Mouse (Mus musculus): ENCODE data around the gene Nagpa.
"Not testable (repeated sequence)": the region's sequence is repeated elsewhere in the genome, so short reads cannot be mapped to it uniquely, and the experiment has no call there.

Gene Nagpa

DNA sequence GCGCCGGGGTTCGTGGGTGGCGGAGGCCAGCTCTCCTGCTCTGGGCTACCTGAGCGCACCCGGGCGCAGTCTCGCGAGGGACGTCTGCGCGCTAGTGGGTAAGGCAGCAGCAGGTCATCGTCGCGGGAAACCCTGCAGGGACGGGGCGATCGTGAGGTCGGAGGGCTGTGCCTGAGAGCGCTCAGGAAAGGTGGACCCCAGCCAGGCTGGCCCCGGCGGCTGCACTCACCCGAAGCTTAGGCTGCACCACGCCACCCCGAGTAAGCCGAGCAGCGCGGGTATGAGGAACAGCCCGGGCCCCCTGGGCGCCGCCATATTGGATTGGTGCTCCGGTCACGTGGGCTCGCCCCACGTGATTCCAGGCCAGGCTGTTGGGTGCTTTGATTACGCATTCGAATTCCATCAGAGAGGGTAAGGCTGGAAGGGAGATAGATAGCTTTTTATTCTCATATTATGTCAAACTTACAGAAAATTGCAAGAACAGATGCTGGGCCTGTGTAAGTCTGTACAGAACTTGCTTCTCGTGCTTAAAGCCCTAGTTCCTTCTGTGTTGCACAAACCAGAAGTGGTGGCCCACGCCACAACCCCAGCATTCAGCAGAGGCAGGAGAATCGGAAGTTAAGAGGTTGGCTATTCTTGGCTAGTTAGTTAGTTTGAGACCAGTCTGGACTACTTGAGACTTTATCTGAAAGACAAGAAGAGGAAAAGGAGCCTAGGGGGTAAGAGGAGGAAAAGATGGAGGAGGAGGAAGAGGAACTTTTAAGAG, at the start of gene Nagpa:
Gene Nagpa, minus strand, starts transcription at position 345 of the 766 bp plus-strand sequence.
- DNase-seq (ENCODE audit: extremely low spot score, low read depth, low spot score), result peak; percentile 81

DNA sequence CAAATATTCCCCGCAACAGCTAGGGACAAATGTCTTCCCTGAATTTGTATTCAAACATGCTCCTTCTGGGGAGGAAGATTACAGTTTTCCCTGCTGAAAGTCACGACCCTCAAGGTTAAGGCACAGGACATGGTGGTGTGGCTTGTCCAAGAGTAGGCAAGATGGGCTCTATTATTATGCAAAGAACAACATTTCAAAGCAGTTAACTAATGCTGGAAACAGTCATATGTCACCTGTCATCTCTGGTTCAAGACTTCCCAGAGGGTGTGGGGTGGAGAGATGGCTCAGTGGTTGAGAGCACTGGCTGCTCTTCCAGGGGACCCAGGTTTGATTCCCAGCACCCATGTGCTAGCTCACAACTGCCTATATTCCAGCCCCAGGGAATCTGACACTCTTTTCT, 48.4 kb upstream of the Nagpa start:
- no peak for DNase-seq (ENCODE audit: extremely low spot score, low read depth, low spot score)

DNA sequence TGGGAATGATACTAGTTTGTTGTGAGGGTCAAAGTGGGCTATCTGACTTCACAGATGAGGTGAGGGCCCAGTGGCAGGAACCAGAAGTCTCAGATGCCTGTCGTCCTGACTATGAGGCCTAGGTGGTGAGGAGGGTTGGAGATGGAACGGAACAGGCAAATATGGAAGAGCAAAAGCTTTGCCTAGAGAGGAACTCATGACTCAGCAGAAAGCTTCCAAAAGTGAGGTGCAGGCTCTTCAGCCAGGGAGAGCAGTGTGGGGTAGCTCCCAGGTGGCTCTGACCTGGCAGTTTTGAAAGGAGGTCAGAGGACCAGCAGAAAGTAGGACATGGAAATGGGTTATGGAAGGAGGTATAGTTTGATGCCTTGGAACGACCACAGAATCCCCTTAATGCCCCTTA, 47.1 kb upstream of the Nagpa start:
- DNase-seq (ENCODE audit: extremely low spot score, low read depth, low spot score), result no peak

DNA sequence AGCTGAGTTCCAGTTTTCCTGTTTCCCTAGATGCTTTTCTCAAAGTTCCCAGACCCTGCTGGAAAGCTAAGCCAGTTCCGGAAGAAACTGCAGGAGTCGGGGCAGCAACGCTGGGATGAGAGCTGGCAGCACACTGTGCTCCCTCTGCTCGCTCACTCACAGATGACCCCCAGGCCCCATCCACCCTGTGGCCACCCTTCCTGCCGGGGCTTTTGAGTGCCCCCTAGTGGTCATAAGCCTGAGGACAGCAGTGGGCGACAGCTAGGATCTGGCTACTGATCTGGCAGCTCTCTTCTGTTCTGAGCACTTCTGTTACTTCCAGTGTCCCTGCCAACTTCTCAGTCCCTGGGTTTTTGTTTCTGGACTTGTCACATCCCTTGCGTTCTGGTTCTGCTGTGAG, 40.6 kb upstream of the Nagpa start:
- no peak for DNase-seq (ENCODE audit: extremely low spot score, low read depth, low spot score)

DNA sequence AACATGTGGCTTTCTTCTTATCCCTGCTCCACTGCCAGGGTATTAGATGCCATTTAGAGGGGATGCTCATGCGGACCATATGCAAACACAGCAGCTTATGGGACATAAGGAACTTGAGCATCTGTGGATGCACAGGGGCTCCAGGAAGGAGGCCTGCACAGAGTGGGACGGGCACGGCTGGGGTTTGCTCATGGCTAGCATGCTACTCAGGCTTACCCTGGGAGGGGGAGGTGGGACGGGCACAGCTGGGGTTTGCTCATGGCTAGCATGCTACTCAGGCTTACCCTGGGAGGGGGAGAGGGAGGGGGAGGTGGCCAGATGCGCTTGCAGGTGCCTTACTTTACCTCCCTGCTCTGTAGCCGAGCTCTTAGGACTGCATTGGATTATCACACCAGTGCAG, 39.1 kb upstream of the Nagpa start:
- DNase-seq (ENCODE audit: extremely low spot score, low read depth, low spot score), result no peak

DNA sequence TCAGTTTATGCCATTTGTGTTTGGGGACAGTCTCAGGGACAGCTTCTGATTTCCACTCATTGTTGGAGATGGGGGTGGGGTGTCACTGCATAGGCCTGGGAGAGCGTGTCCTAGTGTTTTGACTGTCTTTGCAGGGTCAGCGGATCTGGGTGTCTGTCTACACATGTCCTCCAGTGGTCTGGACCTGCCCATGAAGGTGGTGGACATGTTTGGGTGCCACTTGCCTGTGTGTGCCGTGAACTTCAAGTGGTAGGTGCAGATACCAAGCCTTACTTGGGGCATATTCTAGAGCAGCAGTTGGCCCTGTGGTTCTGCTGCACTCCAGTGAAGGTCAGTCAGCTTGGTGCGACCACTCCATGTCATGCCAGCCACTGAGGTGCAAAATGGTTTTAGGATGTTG, 38.5 kb upstream of the Nagpa start:
- no peak for DNase-seq (ENCODE audit: extremely low spot score, low read depth, low spot score)

DNA sequence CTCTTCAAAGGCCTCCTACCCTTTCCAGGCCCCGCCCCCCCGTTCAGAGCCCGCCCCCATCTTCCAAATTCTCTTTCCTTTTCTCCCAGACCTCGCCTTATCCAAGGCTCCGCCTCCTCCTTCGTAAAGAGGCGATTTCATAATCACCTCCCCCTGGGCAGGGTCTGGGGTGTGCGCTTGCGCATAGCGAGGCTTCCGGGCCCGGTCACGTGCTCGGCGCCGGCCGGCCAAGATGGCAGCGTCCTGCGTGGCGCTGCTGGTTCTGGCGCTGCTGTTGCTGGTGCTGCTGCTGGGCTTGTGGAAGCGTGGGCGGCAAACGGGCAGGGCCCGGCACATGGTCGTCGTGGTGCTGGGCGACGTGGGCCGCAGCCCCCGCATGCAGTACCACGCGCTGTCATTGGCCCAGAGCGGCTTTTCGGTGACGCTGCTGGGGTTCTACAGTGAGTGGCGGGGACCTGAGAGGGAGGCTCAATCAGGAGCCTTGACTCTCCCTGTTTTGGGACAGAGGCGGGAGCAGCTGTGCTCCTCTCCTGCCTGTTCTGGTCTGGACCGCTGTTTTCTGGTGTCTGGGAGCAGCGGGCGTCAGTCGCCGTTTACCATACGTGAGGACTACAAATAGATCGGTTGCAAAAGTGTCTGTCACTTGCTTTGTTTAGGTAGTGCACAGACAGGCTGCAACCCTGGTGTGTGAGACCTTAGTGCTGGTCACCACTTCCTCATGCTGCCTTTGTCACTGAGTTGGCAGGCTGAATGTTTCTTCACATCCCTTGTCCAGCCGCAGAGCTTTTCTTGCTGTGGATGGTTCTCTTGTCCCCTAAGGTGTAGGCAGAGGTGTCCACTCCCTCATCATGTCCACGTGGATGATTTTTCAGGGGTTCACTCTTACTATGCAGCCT, 29.9 kb upstream of the Nagpa start, which contains the start of gene Alg1:
Gene Alg1, plus strand, starts transcription at position 204 of the 896 bp plus-strand sequence.
- peak; percentile 79 for DNase-seq (ENCODE audit: extremely low spot score, low read depth, low spot score)

DNA sequence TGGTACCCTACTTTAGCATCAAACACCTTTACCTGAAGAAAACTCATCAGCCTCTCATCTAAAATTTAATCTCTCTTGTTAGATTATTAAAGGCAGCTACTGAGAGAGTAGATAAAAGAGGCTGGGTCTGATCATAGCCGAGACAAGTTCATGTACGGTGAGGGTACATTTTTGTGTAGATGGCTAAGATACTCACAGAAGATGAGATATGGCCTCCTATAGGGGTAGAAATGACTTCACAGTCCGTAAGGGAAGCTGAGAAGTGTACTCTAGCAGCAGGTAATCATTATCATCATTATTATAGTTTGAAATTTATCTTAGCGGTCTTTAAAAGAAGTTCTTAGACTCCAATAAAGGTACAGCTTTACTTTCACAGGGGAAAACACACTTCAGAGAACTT, 29.2 kb upstream of the Nagpa start:
- no peak for DNase-seq (ENCODE audit: extremely low spot score, low read depth, low spot score)

DNA sequence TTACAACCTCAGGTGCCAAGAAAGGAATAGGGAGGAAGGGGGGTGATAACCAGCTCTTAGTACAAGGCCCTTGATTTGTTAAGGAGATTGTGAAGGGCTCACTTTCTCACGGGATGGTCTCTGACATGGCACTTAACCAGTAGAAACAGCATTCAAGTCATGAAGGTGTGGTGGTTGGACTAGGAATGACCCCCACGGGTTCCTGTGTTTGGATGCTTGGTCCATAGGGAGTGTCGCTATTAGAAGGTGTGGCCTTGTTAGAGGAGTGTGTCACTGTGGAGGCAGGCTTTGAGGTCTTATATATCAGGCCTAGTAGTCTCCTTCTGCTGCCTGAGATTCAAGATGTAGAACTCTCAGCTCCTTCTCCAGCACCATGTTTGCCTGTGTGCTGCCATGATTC, 24.3 kb upstream of the Nagpa start:
- not testable (repeated sequence) for DNase-seq (ENCODE audit: extremely low spot score, low read depth, low spot score)

DNA sequence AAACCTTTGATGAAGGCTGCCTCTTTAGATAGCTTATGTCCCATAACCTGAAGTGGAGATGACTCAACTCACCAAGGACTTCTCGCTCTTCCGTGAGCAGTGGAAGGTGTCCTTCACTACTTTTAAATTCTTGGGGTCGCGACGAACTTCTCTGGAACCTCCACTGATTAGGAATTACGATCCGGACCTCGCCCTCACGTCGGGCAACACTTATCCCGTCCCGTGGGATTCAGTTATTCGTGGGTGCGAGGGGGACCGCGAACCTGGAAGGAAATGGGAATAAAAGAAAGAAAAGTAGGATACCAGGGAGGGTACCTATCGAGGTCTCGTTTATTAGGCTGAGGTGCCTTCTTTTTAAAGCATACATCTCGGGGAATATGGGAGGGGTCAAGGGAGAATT, 23.7 kb upstream of the Nagpa start:
- DNase-seq (ENCODE audit: extremely low spot score, low read depth, low spot score), result not testable (repeated sequence)

DNA sequence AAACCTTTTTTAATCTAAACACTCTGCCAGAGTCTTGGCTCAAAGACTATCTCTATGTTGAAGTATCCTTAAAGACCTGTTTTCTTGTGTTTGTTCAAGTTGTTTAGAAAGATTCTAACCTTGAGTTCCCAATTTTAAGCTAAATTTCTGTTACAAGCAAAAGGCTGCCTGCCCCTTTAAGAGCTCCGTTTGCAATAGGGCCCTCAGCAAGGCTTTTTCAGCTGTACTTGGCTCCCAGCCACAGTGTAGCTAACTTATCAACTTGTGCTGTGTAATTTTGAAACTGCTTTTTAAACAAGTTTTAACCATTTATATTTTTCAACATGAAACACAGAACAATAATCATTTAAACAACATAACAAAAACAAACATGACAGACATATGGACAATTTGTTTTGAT, 22.7 kb upstream of the Nagpa start:
- not testable (repeated sequence) for DNase-seq (ENCODE audit: extremely low spot score, low read depth, low spot score)

DNA sequence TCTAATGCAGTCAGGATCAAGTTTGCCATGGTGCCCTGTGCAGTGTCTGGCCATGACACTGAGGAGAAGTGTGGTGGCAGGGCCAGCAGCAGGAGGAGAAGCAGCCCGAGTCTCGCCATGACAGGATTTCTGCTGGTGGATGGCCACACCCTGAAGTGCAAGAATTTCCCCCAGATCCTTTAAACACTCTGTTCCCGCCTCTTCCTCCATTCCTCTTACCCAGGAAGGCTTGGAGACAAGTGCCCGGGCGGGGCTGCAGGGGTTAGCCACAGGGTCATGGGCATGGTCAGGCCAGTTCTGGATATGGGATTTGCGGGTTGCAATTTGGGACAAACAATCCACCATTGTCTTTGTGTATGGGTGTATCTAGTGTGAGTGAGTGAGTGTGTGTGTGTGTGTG, 18.3 kb upstream of the Nagpa start, which contains the start of gene AU021092:
Gene AU021092, minus strand, starts transcription at position 160 of the 400 bp plus-strand sequence.
- DNase-seq (ENCODE audit: extremely low spot score, low read depth, low spot score), result no peak

DNA sequence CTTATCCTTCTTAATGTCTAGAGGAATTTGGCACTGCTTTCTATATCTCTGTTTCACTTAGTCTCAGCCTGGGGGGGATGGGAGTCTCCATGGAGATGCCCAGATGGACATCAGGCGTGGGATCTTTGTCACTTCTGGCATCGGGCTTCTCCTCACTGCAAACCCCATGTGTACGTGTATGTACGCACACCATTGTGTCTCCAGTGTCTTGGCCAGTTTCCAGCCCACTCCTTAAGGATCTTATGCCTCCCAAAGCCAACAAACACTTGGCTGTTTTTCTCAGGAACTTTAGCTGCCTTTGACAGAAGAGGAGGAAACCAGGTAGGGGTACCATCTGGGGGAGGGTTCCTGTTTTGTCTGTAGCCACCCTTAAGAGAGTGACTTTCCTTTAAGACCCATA, 17.6 kb upstream of the Nagpa start:
- DNase-seq (ENCODE audit: extremely low spot score, low read depth, low spot score), result no peak

DNA sequence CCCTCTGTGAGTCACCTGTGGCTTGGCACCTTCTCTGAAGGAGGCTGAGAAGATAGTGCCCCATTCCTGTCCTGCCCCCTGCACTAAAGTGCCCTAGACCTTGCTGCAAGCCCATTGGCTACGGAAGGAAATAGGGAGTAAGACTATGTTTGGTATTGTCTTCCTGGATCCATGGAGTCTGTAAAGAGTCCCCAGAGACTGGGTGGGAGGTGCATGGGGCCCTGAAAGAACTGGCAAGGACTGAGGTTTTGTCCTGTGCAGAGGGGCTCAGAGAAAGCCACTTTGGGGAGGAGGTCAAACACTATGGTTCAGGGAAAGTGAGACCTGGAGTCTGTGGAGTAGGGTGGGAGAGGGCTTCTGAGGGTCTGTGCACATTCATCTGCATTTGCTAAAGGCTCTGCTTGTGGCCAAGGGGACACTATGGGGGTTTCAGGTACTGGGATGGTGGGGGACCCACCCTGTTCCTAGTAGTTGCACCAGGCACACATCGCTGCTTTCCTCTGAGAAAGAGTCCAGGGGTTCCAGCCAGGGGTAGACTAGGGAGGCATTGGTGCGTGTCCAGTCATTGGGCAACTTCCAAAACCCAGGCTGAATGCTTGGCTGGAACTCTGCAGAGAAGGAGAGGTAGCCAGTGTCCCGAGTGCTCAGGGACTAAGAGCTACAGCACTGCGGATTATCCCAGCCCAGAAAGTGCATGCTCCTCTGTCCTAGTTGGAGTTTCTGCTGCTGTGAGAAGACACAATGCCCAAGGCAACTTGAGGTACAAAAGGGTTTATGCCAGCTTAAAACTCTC, 13.7 kb upstream of the Nagpa start:
- no peak for DNase-seq (ENCODE audit: extremely low spot score, low read depth, low spot score)

DNA sequence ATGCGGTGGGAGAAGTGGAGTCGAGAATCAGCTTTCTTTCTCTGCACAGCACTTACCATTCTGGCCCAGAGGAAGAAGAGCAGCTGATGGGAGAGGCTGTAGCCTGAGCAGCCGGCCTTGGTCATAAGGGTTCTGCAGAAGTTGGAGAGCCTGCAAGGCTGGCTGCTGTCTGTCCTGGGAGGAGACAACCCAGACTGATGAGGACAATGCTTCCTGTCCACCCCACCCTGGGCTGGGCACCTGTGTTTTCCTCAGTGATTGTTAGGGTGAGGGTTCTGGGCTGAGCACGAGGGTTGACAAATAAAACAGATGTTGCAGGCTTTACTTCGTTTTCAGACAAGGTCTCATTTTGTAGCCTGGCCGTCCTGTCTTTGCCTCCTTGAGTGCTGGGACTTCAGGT, 12.9 kb upstream of the Nagpa start:
- DNase-seq (ENCODE audit: extremely low spot score, low read depth, low spot score), result no peak

DNA sequence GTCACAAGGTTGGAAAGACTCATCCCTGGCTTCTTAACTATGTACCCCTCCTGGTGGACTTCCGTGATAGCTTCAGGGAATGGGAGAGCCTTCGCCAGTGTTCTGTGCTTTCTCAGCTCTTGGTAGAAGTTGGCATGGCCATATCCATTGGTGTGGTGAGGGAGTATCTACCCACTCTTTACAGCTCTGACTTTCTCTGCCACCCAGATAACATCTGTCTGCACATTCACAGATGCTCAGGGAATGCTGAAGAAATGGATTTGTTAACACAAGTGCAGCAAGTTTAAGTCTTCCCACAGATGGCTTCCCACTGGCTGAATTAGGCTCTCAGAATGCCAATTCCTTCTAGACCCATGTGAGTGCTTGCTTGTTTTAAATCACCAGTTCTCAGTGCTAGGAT, 10.3 kb upstream of the Nagpa start:
- no peak for DNase-seq (ENCODE audit: extremely low spot score, low read depth, low spot score)

DNA sequence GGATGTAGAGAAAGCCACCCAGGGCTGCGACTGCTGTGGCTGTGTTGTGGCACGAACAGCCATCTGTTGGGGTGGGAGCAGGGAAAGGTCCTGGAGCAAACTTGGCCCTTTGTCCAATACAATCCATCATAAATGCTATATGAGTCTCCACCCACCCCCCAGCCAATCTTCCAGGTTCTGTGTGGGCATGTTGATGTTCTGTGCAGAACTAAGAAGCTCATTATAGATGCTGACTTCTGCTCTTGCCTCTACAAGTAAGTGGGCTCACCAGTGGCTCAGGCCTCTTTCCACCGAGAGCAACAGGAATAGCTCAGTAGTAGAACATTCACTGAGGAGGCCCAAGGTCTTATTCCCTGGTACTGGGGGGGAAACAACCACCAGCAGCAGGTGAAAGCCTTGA, 8.3 kb upstream of the Nagpa start:
- no peak for DNase-seq (ENCODE audit: extremely low spot score, low read depth, low spot score)

DNA sequence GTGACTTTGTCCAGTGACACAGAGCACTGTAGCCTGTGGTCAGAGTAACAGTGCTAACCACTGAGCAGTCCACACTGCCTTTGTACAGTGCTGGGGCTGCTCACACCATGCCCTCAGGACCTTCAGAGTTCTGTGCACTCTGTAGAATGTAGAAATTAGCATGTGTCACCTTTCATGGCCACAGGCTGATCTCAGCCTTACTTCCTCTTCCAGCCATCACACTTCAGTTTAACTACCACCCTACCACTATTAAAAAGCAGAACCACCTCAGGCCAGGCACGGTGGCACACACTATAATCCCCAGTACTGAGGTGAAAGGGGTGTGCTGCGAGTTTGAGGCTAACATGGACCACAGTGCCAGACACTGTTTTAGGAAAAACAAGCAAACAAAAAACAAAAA, 6.6 kb upstream of the Nagpa start:
- no peak for DNase-seq (ENCODE audit: extremely low spot score, low read depth, low spot score)

DNA sequence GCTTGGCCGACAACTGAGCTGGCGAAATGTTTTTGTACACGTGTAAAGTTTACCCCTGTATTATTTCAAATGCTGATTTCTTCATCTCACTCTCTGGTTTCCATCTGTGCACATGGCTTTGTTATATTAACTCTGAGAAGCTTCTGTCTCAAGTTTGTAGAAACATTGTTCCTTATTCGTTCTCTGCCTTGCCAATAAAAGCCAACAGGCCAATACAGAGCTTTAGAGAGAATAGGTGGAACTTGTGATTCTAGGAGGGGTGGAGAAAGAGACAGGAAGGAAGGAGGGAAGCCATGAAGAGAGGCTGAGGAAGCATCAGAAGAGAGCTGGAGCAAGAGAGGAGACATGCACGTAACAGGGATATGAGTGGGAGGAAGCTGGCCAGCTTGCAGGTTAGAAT, 2.2 kb upstream of the Nagpa start:
- no peak for DNase-seq (ENCODE audit: extremely low spot score, low read depth, low spot score)

DNA sequence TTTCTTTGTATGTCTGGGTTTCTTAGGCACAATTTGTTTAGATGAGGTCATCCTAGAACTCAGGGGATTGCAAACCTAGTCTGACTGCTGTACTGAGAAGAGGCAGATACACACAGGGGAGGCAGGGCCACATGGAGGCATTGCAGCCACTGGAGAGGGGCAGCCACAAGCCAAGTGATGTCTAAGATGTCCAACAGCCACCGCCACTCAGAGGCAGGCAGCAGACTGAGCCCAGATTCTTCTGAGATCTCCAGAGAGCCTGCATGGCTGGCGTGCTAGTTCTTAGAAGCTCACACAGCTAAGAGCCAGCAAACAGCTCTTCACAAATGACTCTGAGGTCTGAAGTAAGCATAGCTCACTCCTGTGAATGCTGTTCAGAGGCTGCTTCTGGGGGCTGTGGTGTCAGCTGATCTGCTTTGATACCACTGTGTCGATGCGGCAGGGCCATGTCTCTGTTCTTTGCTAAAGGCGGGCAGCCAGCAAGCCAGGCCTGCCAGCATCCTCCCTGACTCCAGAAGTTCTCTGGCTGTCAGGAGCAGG, 1.7 kb upstream of the Nagpa start:
- DNase-seq (ENCODE audit: extremely low spot score, low read depth, low spot score), result no peak

DNA sequence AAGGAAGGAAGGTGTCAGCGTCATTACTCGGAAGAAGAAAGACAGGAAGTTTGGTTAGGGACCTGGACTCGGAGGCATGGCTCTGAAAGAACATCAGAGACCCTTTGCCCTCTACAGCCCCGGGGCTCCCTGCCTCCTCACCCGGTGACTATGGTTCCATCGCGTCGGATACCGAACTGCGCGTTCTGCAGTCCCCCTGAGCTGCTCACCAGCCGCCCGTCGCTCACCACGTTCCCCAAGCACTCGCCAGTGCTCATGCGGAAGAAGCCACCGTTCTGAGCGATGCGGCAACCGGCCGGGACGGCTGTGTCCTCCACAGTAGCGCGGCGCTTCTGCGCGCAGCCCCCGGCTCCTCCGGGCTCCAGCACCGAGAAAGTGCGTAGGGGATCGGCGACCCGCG, 612 bp downstream of the Nagpa start:
- no peak for DNase-seq (ENCODE audit: extremely low spot score, low read depth, low spot score)

Measured in hindlimb bud, embryonic 11.5 days (tissue).